Mouse (Mus musculus) erythroid progenitor cell, adult 5-6 weeks (primary cell): ENCODE data around the gene Shh. TPM values are rescaled to one million over a fixed set of nuclear protein-coding genes. Genes with fewer than 3 reads are reported as not detected.

Experiments used
- total RNA-seq, 2 experiments: library from RNA; stranded (forward) in 1 of 2; stranded (reverse) in 1 of 2; fragments of 150-400 nt in 1 of 2; fragments of 186-747, 209-891 nt in 1 of 2; gene quantifications; 2 replicates each; pipeline versions ENCODE4 v1.2.3 to v1.2.4; 2015 to 2017; ENCODE audit warnings: low replicate concordance in 2 of 2

The Shh gene
- total RNA-seq, 2 experiments from 2014 or later: not detected

Other genes starting within 250 kb of the Shh start
- not detected in 2 replicates for gene Cnpy1, start 221.4 kb downstream of the Shh start, total RNA-seq (2015; ENCODE audit: low replicate concordance)
- not detected in 2 replicates for gene Cnpy1, start 221.4 kb downstream of the Shh start, total RNA-seq (2017; ENCODE audit: low replicate concordance)
- gene Rbm33, start 150.1 kb downstream of the Shh start, total RNA-seq (2015; ENCODE audit: low replicate concordance): 68.5 and 91.0 TPM in 2 replicates
- gene Rbm33, start 150.1 kb downstream of the Shh start, total RNA-seq (2017; ENCODE audit: low replicate concordance): 101 and 126 TPM in 2 replicates